Mouse (Mus musculus): ENCODE data around the gene Fuz. TPM values are rescaled to one million over a fixed set of nuclear protein-coding genes. Genes with fewer than 3 reads are reported as not detected.

The Fuz gene
- polyA plus RNA-seq (2012), result 2.6 TPM in 2 replicates

DNA sequence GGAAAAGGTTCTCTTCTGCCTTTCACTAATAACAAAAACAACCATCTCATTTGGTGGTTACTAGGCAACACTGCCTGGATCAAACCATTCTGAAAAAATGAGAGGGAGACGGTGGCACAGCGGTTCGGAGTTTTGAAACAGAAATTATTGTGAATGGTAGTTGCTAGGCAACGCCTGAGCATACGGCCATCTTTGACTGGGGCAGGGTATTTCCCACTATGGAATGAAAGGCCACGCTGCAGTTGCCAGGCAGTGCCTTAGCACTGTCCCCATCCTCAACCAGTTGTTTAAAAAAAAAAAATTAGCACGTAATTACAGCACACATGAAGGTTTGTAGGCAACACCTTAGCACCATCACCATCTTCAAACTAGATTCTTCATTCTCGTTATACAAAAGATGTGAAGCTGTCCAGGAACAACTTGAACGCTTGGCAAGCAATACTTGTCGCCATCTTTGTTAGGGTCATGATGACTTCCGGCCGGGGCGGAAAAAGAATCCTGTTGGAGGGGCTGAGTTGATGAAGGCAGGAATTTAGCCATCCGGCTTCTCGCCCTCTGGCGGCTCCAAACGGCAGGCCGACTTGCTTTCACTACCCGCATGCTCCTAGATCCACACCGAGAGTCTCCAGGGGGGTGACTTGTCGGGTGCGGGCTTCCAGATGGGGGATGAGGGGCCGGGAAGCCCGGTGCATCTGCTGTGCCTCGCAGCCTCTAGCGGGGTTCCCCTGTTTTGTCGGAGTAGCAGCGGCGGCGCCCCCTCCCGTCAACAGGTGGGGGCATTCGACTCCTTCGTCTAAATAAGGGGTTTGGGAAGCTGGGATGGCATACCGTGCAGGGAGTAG is at the start of gene Fuz:
Gene Fuz, plus strand, starts transcription at position 487 of the 842 bp plus-strand sequence.
- H3K4me3 ChIP-seq (replicated peaks), result peak within 1 kb of the TSS; percentile 70
- peaks cover 36% of the 10 kb centered on the region for H3K36me3 ChIP-seq (ENCODE audit: control insufficient read depth)
- TF ChIP-seq GATA1 (IDR thresholded peaks at IDR 0.05; ENCODE audit: low read length) (no peak), TAL1 (IDR thresholded peaks at IDR 0.05; ENCODE audit: low read length) (no peak)
- peaks cover 83% of the 10 kb centered on the region for H3K4me1 ChIP-seq (ENCODE audit: control insufficient read depth)
- H3K9me3 ChIP-seq (ENCODE audit: control insufficient read depth, low read length), result no peaks in the 10 kb centered on the region
- no peaks in the 10 kb centered on the region for H3K27me3 ChIP-seq (ENCODE audit: control insufficient read depth)

DNA sequence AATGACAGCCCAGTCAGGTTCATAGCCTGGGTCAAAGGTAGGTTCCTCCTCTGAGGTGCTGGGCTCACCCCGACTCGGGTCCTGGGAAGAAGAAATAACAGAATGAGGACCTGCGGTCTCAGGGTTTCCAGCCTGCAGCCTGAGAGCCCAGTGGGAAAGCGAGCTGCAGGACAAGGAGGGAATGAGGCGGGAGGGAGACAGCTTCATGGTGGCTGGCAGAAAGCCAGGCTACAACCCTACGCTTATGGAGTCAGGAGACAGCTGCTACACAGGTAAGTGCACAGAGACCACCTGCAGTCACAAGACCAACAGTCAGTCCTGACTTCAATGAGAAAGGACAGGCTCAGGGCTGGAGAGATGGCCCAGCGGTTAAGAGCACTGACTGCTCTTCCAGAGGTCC is 49.1 kb upstream of the Fuz start:
- H3K9me3 ChIP-seq (ENCODE audit: control insufficient read depth, low read length), result no peaks in the 10 kb centered on the region
- TF ChIP-seq TAL1 (IDR thresholded peaks at IDR 0.05; ENCODE audit: low read length), result no peak
- no peak for TF ChIP-seq GATA1 (IDR thresholded peaks at IDR 0.05; ENCODE audit: low read length)
- no peaks in the 10 kb centered on the region for H3K27me3 ChIP-seq (ENCODE audit: control insufficient read depth)
- H3K36me3 ChIP-seq (ENCODE audit: control insufficient read depth), result peaks cover 66% of the 10 kb centered on the region
- peaks cover 57% of the 10 kb centered on the region for H3K4me1 ChIP-seq (ENCODE audit: control insufficient read depth)
- H3K4me3 ChIP-seq (replicated peaks), result no peak overlapping the region

DNA sequence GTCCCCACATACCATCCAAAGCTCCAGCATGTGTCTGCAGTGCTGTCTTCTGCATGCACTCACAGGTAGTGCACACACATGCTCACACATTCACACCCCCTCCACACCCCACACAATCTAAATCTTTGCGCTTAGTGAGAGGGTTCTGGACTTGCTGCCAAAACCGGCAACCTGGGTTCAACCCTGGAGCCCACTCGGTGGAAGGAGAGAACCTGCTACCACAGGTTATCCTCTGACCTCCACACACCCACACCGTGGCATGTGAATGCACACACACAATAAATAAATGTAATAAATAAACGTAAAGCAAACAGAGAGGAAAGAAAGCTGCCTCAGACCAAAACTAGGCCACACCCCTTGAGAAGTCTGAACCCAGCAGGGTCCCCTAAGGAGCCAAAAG is 48.1 kb upstream of the Fuz start:
- Histone ChIP-seq H3K27me3 (ENCODE audit: control insufficient read depth) (no peaks in the 10 kb centered on the region), H3K4me3 (replicated peaks) (peak overlapping the region; percentile 76), H3K9me3 (ENCODE audit: control insufficient read depth, low read length) (no peaks in the 10 kb centered on the region), H3K4me1 (ENCODE audit: control insufficient read depth) (peaks cover 66% of the 10 kb centered on the region), H3K36me3 (ENCODE audit: control insufficient read depth) (peaks cover 66% of the 10 kb centered on the region)
- TF ChIP-seq GATA1 (IDR thresholded peaks at IDR 0.05; ENCODE audit: low read length) (no peak), TAL1 (IDR thresholded peaks at IDR 0.05; ENCODE audit: low read length) (no peak)

DNA sequence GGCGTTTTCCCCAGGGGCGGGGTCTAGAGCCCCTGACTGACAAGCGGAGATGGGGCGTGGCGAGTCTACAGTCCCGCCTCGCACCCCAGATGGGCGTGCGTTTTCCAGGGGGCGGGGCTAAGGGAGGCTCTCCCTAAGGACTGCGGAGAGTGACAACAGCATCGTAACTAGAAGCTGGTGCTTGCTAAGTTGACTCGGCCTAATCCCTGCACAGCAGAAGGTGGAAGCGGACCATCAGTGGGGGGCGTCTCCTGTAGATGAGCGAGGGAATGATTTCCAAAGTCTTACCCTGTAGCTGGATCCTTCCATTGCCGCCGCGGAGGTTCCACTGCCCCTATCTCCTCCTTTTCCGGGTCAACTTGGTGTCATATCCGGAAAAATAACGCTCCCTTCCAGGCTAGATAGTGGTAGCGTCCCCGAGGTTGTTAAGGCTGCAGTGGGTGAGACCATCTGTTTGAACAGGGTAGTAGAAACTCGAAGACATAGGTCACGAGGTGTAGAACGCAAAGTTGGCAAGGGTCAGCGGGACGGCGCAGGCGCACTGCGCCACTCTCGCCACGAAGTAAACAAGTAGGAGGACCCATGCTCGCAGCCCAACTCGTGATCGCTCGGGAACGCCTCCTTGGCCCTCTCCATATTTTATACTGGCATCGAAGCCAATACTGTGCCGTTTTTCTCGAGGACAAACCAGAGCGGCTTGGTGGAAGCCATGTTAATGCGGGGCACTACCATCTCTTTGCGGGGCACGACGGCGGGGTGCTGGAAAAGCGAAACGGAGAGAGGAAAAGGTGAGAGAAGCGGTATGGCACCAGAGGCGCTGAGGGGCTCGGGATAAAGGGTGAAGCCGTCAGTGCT is 47.1 kb upstream of the Fuz start, which contains the start of the genes Akt1s1 and Tbc1d17:
Gene Akt1s1, plus strand, starts transcription at position 431 of the 855 bp plus-strand sequence.
Gene Tbc1d17, minus strand, starts transcription at position 519 of the 855 bp plus-strand sequence.
- no peaks in the 10 kb centered on the region for H3K9me3 ChIP-seq (ENCODE audit: control insufficient read depth, low read length)
- H3K4me1 ChIP-seq (ENCODE audit: control insufficient read depth), result peaks cover 66% of the 10 kb centered on the region
- H3K4me3 ChIP-seq (replicated peaks), result peak within 1 kb of the TSS; percentile 76
- TF ChIP-seq GATA1 (IDR thresholded peaks at IDR 0.05; ENCODE audit: low read length), result peak; percentile 18; the same call in 1 of the 2 replicates
- no peak for TF ChIP-seq TAL1 (IDR thresholded peaks at IDR 0.05; ENCODE audit: low read length)
- H3K27me3 ChIP-seq (ENCODE audit: control insufficient read depth), result no peaks in the 10 kb centered on the region
- H3K36me3 ChIP-seq (ENCODE audit: control insufficient read depth), result peaks cover 66% of the 10 kb centered on the region

DNA sequence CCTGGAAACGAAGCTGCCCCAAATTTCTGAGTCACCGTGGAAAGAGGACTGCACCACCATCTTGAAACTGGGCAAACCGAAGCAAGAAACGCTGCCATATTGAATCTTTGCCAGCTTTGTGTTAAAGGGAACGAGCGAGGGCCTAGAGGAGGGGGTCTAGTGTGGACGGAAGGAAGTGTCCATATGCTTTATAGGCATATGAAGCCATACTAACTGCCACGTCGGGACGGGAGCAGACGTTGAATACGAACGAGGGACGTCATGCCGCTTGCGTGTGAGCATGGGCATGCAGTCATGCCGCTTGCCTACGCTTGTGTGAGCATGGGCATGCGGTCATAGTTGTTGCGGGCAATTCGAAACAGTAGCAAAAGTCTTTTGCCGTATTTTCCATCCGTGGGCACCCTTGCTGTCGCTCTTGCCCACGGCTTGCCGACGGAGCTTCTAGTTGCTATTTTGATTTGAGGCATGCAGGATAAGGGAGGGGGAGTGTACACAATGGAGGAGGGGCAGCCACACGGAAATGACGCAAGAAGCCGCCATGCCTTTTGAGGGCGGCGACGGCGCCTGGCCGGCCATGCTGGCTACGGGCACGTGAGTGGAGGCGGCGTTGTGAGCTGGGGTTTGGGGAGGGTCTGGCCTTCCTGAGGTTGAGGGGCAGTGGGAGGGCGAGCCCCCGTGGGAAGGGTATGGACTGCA is 46.3 kb upstream of the Fuz start:
- Histone ChIP-seq H3K9me3 (ENCODE audit: control insufficient read depth, low read length) (no peaks in the 10 kb centered on the region), H3K36me3 (ENCODE audit: control insufficient read depth) (peaks cover 59% of the 10 kb centered on the region), H3K4me1 (ENCODE audit: control insufficient read depth) (peaks cover 71% of the 10 kb centered on the region), H3K27me3 (ENCODE audit: control insufficient read depth) (no peaks in the 10 kb centered on the region), H3K4me3 (replicated peaks) (peak overlapping the region; percentile 76)
- TF ChIP-seq TAL1 (IDR thresholded peaks at IDR 0.05; ENCODE audit: low read length), result no peak
- TF ChIP-seq GATA1 (IDR thresholded peaks at IDR 0.05; ENCODE audit: low read length), result no peak

DNA sequence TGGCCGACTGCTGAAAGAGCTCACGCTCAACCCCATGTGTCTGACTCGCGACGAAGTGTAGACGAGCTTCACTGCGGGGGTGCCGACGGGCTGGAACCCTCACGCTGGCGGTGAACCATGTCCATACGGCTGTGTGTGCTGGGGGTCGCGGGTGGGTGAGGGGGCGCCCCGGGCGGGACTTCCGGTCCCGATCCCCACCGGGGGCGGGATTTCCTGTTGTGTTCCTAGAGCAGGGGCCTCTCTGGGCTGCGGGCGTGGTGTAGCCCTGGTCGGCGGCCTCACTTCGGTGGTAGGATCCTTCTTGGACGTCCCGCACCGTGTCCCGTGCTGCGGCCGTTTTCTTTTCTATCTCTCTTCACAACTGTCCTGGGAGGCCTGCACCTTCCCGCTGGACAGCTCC is 45.7 kb upstream of the Fuz start:
- Histone ChIP-seq H3K9me3 (ENCODE audit: control insufficient read depth, low read length) (no peaks in the 10 kb centered on the region), H3K36me3 (ENCODE audit: control insufficient read depth) (peaks cover 53% of the 10 kb centered on the region), H3K4me1 (ENCODE audit: control insufficient read depth) (peaks cover 76% of the 10 kb centered on the region), H3K4me3 (replicated peaks) (peak overlapping the region; percentile 76), H3K27me3 (ENCODE audit: control insufficient read depth) (no peaks in the 10 kb centered on the region)
- TF ChIP-seq TAL1 (IDR thresholded peaks at IDR 0.05; ENCODE audit: low read length), result no peak
- TF ChIP-seq GATA1 (IDR thresholded peaks at IDR 0.05; ENCODE audit: low read length), result no peak

DNA sequence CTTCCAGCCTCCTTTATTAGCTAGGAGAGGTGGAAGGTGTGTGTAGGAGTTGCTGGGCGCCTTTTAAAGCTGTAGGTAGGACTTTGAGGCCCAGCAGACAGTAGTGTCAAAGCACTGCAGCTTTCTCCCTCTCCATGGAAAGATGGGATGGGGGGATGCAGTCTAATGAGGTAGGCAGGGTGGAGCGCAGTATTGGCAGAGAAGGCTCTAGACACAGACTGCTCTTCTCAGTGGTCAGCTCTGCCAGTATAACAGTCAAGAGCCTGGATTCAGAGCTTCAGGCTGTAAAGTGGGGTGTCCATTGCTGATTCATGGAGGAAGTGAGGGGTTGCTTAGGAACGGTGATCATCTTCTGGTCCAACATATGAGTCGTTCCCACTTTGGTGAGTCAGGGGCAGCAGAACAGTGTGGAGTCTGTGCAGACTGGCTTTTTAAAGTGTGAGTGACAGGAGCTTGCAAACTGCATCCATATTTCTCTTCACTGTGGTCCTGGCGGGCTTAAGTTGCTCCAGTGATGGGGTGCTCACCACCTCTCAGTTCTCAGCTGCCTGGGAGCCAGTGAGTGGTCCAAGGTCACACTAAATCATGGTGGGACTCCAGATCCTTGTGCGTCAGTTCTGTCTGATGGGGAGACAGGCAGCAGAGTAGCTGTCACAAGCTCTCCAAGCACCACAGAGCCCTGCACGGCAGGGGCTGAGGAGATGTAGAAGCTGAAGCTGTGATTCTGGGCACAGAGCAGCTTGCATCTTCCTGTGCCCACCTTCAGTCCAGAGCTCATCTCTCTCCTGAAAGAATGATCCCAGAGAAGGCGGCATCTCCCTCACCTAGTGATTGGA is 44.9 kb upstream of the Fuz start:
- peaks cover 85% of the 10 kb centered on the region for H3K4me1 ChIP-seq (ENCODE audit: control insufficient read depth)
- TF ChIP-seq GATA1 (IDR thresholded peaks at IDR 0.05; ENCODE audit: low read length) (no peak), TAL1 (IDR thresholded peaks at IDR 0.05; ENCODE audit: low read length) (no peak)
- H3K9me3 ChIP-seq (ENCODE audit: control insufficient read depth, low read length), result no peaks in the 10 kb centered on the region
- no peaks in the 10 kb centered on the region for H3K27me3 ChIP-seq (ENCODE audit: control insufficient read depth)
- peak overlapping the region; percentile 76 for H3K4me3 ChIP-seq (replicated peaks)
- peaks cover 45% of the 10 kb centered on the region for H3K36me3 ChIP-seq (ENCODE audit: control insufficient read depth)
